Mouse (Mus musculus): ENCODE data around the gene Gm17622. TPM values are rescaled to one million over a fixed set of nuclear protein-coding genes. Genes with fewer than 3 reads are reported as not detected.

Gene Gm17622
- polyA plus RNA-seq, 1 experiment from 2014 or later = not detected

DNA sequence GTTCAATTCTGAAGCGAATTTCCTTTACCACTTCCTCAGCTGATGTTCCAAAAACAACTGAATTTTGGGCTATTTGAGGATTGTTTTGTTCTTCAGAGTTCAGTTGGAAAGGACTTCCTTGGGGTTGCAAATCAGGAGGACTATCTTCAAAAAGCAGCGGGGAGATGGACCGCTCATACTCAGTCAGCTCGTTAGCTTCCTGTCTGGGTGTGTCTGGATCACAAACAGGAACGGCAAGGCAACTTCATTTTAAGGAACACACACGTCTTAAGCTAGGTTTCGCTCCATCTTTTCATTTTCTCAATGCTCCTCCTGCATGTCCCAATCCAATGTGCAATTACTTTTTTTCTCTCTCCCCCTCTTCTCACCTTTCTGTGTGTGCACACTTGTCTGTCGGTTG, 6.1 kb downstream of the Gm17622 start:
- no peak overlapping the region for H3K9ac ChIP-seq (replicated peaks; ENCODE audit: low read length)
- H3K9me3 ChIP-seq (ENCODE audit: control insufficient read depth, low read length) = no peaks in the 10 kb centered on the region
- 91% methylated on average over 8 of the region's 8 CpGs for WGBS
- no peaks in the 10 kb centered on the region for H3K36me3 ChIP-seq (ENCODE audit: control insufficient read depth, insufficient read depth, low read length)
- no peak for ATAC-seq (ENCODE audit: low FRiP score, low TSS enrichment)
- no peak overlapping the region for H3K27ac ChIP-seq (replicated peaks; ENCODE audit: low read depth, low read length)
- no peak overlapping the region for H3K4me3 ChIP-seq (replicated peaks; ENCODE audit: low read depth, low read length)
- DNase-seq = no peak
- H3K27me3 ChIP-seq (ENCODE audit: control insufficient read depth, insufficient read depth, low read length) = no peaks in the 10 kb centered on the region
- no peak overlapping the region for H3K4me2 ChIP-seq (ENCODE audit: low read length)
- no peaks in the 10 kb centered on the region for H3K4me1 ChIP-seq (ENCODE audit: control insufficient read depth, insufficient read depth, low read length)

DNA sequence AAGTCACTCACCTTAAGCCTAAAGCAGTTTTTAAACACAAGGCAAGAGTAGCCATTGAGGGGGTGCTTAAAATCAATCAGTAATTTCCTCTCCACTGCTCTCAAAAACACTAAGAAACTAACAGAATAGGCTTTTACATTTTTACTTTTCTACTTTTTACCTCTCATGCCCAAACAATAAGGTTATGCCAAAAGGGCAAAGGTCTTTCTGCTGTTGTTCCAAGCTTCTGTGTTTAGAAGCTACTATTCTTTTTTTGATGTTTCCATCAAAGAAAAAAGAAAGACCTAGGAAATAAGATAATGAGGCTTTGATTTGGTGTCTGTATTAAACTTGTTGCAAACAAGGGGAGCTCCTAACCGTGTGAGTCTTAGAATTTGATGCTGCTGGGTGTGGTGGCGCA, 9.4 kb downstream of the Gm17622 start:
- no peak overlapping the region for H3K9ac ChIP-seq (replicated peaks; ENCODE audit: low read length)
- no peaks in the 10 kb centered on the region for H3K4me1 ChIP-seq (ENCODE audit: control insufficient read depth, insufficient read depth, low read length)
- H3K27ac ChIP-seq (replicated peaks; ENCODE audit: low read depth, low read length) = no peak overlapping the region
- no peaks in the 10 kb centered on the region for H3K27me3 ChIP-seq (ENCODE audit: control insufficient read depth, insufficient read depth, low read length)
- no peak overlapping the region for H3K4me3 ChIP-seq (replicated peaks; ENCODE audit: low read depth, low read length)
- H3K4me2 ChIP-seq (ENCODE audit: low read length) = no peak overlapping the region
- no peaks in the 10 kb centered on the region for H3K9me3 ChIP-seq (ENCODE audit: control insufficient read depth, low read length)
- no peaks in the 10 kb centered on the region for H3K36me3 ChIP-seq (ENCODE audit: control insufficient read depth, insufficient read depth, low read length)
- ATAC-seq (ENCODE audit: low FRiP score, low TSS enrichment) (no peak), DNase-seq (no peak)
- WGBS = 75% methylated on average over 2 of the region's 2 CpGs

DNA sequence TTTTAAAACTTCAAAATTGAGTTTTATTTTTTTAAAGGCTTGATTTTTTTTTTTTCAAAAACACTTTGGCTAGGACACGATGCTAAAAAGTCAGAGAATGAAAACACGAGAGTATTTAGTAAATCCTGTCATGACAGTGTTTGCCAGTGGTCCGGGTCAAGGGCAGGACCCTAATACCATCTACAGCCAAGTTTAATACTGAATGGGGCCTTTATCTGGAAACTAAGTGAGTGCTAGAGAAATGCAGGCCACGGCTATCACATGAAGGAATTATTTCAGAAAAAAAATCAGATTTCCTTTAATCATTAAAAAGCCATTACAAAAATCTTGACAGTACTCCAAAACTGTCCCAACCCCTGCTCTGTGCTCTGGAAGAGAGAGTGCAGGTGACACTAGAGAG, 15.1 kb downstream of the Gm17622 start:
- Histone ChIP-seq H3K27ac (replicated peaks; ENCODE audit: low read depth, low read length) (no peak overlapping the region), H3K9ac (replicated peaks; ENCODE audit: low read length) (no peak overlapping the region), H3K4me1 (ENCODE audit: control insufficient read depth, insufficient read depth, low read length) (no peaks in the 10 kb centered on the region), H3K9me3 (ENCODE audit: control insufficient read depth, low read length) (no peaks in the 10 kb centered on the region), H3K4me3 (replicated peaks; ENCODE audit: low read depth, low read length) (no peak overlapping the region), H3K4me2 (ENCODE audit: low read length) (no peak overlapping the region), H3K27me3 (ENCODE audit: control insufficient read depth, insufficient read depth, low read length) (no peaks in the 10 kb centered on the region), H3K36me3 (ENCODE audit: control insufficient read depth, insufficient read depth, low read length) (no peaks in the 10 kb centered on the region)
- no peak for DNase-seq
- 81% methylated on average over 4 of the region's 4 CpGs for WGBS
- no peak for ATAC-seq (ENCODE audit: low FRiP score, low TSS enrichment)

DNA sequence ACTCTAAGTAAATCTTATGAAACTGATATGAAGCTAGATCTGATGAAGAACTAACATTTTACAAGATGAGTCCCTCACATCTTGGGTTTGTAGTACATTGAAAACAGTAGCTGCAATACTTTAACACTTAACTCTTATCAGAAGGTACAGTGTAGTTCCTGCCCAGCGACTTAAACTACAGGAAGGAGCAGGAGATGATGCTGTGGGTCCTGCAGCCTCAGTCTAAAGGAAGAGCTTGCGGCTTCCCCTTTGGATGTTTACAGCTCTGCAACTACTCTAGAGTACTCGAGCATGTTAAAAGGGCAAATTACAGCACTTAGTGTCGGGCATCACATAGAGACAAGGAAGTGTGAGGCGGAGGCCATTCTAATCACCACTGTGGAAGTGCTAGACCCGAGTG, 15.8 kb downstream of the Gm17622 start:
- ATAC-seq (ENCODE audit: low FRiP score, low TSS enrichment) (no peak), DNase-seq (no peak)
- WGBS = 87% methylated on average over 6 of the region's 6 CpGs
- H3K4me3 ChIP-seq (replicated peaks; ENCODE audit: low read depth, low read length) = no peak overlapping the region
- no peaks in the 10 kb centered on the region for H3K4me1 ChIP-seq (ENCODE audit: control insufficient read depth, insufficient read depth, low read length)
- no peaks in the 10 kb centered on the region for H3K36me3 ChIP-seq (ENCODE audit: control insufficient read depth, insufficient read depth, low read length)
- no peak overlapping the region for H3K9ac ChIP-seq (replicated peaks; ENCODE audit: low read length)
- H3K4me2 ChIP-seq (ENCODE audit: low read length) = no peak overlapping the region
- no peaks in the 10 kb centered on the region for H3K27me3 ChIP-seq (ENCODE audit: control insufficient read depth, insufficient read depth, low read length)
- no peak overlapping the region for H3K27ac ChIP-seq (replicated peaks; ENCODE audit: low read depth, low read length)
- no peaks in the 10 kb centered on the region for H3K9me3 ChIP-seq (ENCODE audit: control insufficient read depth, low read length)

DNA sequence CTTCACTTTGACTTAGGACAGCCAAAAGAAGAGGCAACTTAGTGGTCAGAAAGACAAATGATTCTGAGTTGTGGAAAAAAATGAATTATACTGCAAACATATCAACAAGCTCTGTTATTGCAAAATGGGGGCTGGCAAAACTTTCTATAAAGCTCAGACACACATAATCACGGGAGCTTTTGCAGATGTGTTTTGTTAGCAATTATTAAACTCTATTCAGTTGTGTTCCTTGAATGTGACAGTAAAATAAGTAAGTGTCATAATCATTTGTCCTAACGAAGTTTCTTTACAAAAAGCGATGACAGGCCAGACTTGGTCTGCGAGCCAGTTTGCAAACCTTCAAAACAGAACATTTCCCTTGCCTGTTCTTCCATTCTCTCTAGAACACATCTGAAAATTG, 17.0 kb downstream of the Gm17622 start:
- ATAC-seq (ENCODE audit: low FRiP score, low TSS enrichment) (no peak), DNase-seq (no peak)
- 95% methylated on average over 4 of the region's 4 CpGs for WGBS
- H3K4me2 ChIP-seq (ENCODE audit: low read length) = no peak overlapping the region
- no peaks in the 10 kb centered on the region for H3K4me1 ChIP-seq (ENCODE audit: control insufficient read depth, insufficient read depth, low read length)
- no peak overlapping the region for H3K27ac ChIP-seq (replicated peaks; ENCODE audit: low read depth, low read length)
- no peak overlapping the region for H3K4me3 ChIP-seq (replicated peaks; ENCODE audit: low read depth, low read length)
- H3K9ac ChIP-seq (replicated peaks; ENCODE audit: low read length) = no peak overlapping the region
- H3K9me3 ChIP-seq (ENCODE audit: control insufficient read depth, low read length) = no peaks in the 10 kb centered on the region
- no peaks in the 10 kb centered on the region for H3K36me3 ChIP-seq (ENCODE audit: control insufficient read depth, insufficient read depth, low read length)
- no peaks in the 10 kb centered on the region for H3K27me3 ChIP-seq (ENCODE audit: control insufficient read depth, insufficient read depth, low read length)

DNA sequence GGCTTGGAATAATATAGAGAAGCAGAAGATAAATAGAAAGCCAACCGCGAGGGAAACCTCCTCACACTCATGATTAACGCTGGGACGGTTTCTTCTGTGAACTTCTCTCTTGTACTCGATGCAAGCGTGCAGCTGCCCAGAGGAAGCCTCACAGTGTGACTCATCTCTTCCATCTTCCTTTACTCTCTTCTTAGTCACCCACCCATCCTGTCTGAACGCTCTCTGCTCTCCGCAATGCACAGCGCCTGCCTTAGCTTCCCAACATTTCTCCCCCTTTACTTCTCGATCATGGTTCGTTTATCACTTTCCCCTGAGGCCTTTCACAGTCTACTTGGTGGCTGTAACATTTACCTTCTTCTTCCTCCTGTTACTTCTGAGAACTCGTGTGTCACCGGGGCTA, 20.1 kb downstream of the Gm17622 start:
- H3K27me3 ChIP-seq (ENCODE audit: control insufficient read depth, insufficient read depth, low read length) = no peaks in the 10 kb centered on the region
- no peaks in the 10 kb centered on the region for H3K9me3 ChIP-seq (ENCODE audit: control insufficient read depth, low read length)
- no peak overlapping the region for H3K4me3 ChIP-seq (replicated peaks; ENCODE audit: low read depth, low read length)
- no peak overlapping the region for H3K9ac ChIP-seq (replicated peaks; ENCODE audit: low read length)
- no peaks in the 10 kb centered on the region for H3K36me3 ChIP-seq (ENCODE audit: control insufficient read depth, insufficient read depth, low read length)
- DNase-seq (no peak), ATAC-seq (ENCODE audit: low FRiP score, low TSS enrichment) (no peak)
- H3K4me2 ChIP-seq (ENCODE audit: low read length) = no peak overlapping the region
- H3K27ac ChIP-seq (replicated peaks; ENCODE audit: low read depth, low read length) = no peak overlapping the region
- 90% methylated on average over 13 of the region's 13 CpGs for WGBS
- H3K4me1 ChIP-seq (ENCODE audit: control insufficient read depth, insufficient read depth, low read length) = no peaks in the 10 kb centered on the region

DNA sequence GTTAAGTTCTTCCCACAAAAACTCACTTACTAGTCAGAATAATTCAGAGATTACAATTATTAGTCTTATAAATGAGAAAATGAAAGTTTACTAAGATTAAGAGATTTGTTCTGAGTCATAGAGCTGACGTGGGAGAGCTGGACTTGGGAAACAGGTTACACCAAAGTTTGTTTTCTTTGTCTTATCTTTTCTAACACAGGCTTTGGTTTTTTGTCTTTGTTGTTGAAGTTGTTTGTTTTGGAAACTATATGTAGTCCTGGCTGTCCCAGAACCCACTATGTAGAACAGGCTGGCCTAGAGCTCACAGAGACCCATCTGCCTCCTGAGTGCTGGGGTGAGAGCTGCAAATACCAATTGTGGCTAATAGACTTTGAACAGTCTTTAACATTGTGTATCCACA, 20.7 kb downstream of the Gm17622 start:
- DNase-seq (no peak), ATAC-seq (ENCODE audit: low FRiP score, low TSS enrichment) (no peak)
- no peak overlapping the region for H3K4me2 ChIP-seq (ENCODE audit: low read length)
- no peaks in the 10 kb centered on the region for H3K9me3 ChIP-seq (ENCODE audit: control insufficient read depth, low read length)
- H3K9ac ChIP-seq (replicated peaks; ENCODE audit: low read length) = no peak overlapping the region
- H3K4me3 ChIP-seq (replicated peaks; ENCODE audit: low read depth, low read length) = no peak overlapping the region
- H3K27ac ChIP-seq (replicated peaks; ENCODE audit: low read depth, low read length) = no peak overlapping the region
- H3K27me3 ChIP-seq (ENCODE audit: control insufficient read depth, insufficient read depth, low read length) = no peaks in the 10 kb centered on the region
- 0 out of 2 replicates have a peak, but pooled peaks cover 2% of the 10 kb centered on the region for H3K36me3 ChIP-seq (ENCODE audit: control insufficient read depth, insufficient read depth, low read length)
- H3K4me1 ChIP-seq (ENCODE audit: control insufficient read depth, insufficient read depth, low read length) = no peaks in the 10 kb centered on the region
- WGBS = 84% methylated on average over 1 of the region's 1 CpGs

DNA sequence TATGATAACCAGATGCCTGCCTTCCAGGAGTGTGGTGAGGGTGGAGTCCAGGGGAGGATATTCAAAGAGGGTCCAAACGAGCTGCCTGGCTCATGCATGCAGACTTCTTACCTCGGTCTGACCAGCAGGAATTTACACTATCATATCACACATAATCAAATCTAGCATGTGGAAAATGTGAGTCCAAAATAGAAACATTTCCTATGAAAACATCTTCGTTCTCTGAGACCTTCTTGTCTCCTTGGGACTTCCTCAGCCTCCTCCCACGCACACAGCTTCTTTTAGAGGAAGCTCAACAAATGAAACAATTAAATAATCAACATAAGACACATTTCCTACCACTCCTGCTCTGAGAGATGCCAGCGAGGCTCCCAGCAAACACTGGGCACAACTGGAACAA, 21.4 kb downstream of the Gm17622 start:
- 86% methylated on average over 5 of the region's 5 CpGs for WGBS
- DNase-seq (no peak), ATAC-seq (ENCODE audit: low FRiP score, low TSS enrichment) (no peak)

DNA sequence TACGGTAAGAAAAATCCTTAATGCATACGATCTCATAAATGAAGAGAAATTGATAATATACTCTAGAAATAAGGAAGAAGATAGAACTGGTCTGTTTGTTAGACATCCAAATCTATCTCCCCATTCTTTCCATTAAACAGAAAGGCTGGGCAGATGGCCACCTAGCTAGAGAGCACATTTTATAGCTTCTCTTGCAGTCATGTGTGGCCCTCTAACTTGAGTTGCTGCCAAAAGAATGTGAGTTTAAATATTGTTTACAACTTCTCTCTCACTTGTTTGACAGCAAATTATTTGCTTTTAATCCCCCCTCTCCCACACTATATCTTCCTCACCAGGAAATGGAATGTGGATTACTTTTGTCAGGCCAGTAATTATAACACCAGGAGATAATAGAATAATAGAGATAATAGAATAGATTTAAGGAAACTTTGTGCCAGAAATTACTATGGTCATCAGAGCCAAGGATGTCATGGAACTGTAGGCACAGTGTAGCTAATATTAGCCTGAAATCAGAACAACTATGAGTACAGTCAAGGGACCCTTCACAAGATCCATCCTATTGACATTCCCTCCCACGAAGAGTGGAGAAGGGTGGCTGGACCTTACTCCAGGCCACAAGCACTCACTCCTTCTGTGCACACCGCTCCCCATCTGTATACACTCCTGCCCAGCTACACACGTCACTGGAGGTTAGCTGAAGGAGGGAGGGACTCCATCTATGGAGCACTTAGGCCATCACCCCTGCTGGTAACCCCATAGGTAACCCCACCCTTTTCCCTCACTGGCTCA, 23.8 kb downstream of the Gm17622 start:
- H3K27me3 ChIP-seq (ENCODE audit: control insufficient read depth, insufficient read depth, low read length) = no peaks in the 10 kb centered on the region
- 90% methylated on average over 5 of the region's 5 CpGs for WGBS
- no peaks in the 10 kb centered on the region for H3K9me3 ChIP-seq (ENCODE audit: control insufficient read depth, low read length)
- H3K4me1 ChIP-seq (ENCODE audit: control insufficient read depth, insufficient read depth, low read length) = no peaks in the 10 kb centered on the region
- no peak overlapping the region for H3K9ac ChIP-seq (replicated peaks; ENCODE audit: low read length)
- DNase-seq (no peak), ATAC-seq (ENCODE audit: low FRiP score, low TSS enrichment) (no peak)
- H3K4me3 ChIP-seq (replicated peaks; ENCODE audit: low read depth, low read length) = no peak overlapping the region
- no peak overlapping the region for H3K4me2 ChIP-seq (ENCODE audit: low read length)
- H3K27ac ChIP-seq (replicated peaks; ENCODE audit: low read depth, low read length) = no peak overlapping the region
- H3K36me3 ChIP-seq (ENCODE audit: control insufficient read depth, insufficient read depth, low read length) = 0 out of 2 replicates have a peak, but pooled peaks cover 3% of the 10 kb centered on the region

More for the DNA sequence above, 21.4 kb downstream of the Gm17622 start:
- no peak overlapping the region for H3K4me3 ChIP-seq (replicated peaks; ENCODE audit: low read depth, low read length)
- no peaks in the 10 kb centered on the region for H3K4me1 ChIP-seq (ENCODE audit: control insufficient read depth, insufficient read depth, low read length)
- H3K36me3 ChIP-seq (ENCODE audit: control insufficient read depth, insufficient read depth, low read length) = 0 out of 2 replicates have a peak, but pooled peaks cover 3% of the 10 kb centered on the region
- H3K9me3 ChIP-seq (ENCODE audit: control insufficient read depth, low read length) = no peaks in the 10 kb centered on the region
- no peak overlapping the region for H3K4me2 ChIP-seq (ENCODE audit: low read length)
- no peaks in the 10 kb centered on the region for H3K27me3 ChIP-seq (ENCODE audit: control insufficient read depth, insufficient read depth, low read length)
- H3K27ac ChIP-seq (replicated peaks; ENCODE audit: low read depth, low read length) = no peak overlapping the region
- no peak overlapping the region for H3K9ac ChIP-seq (replicated peaks; ENCODE audit: low read length)
